Mouse (Mus musculus) forebrain, postnatal 0 days (tissue): ENCODE results near the gene 4930470P17Rik. TPM values are rescaled to one million over a fixed set of nuclear protein-coding genes. Genes with fewer than 3 reads are reported as not detected.

Source experiments
- ATAC-seq: fragments of 200-750 bp; cut with Nextera tagmentation; 2 replicates; pipeline ENCODE4 v1.8.0; 2017; ENCODE audit warnings: mild to moderate bottlenecking, moderate library complexity
- DNase-seq: peaks from one replicate; pipeline ENCODE4 v3.0.0-alpha.2; 2015
- H3K27ac ChIP-seq: fragments of 300-500 bp; sonication (generic); 2 replicates; pipeline ENCODE4 v1.5.1; 2014; ENCODE audit warnings: low read depth, mild to moderate bottlenecking, antibody characterized with exemption, low read length, moderate library complexity, mixed read lengths
- H3K27me3 ChIP-seq: fragments of 300-500 bp; sonication (generic); 2 replicates; pipeline ENCODE4 v1.6.1; 2014; ENCODE audit warnings: mild to moderate bottlenecking, low read length, mixed read lengths; ENCODE audit not compliant: insufficient read depth
- H3K36me3 ChIP-seq: fragments of 300-500 bp; sonication (generic); 2 replicates; pipeline ENCODE4 v1.6.1; 2014; ENCODE audit warnings: mild to moderate bottlenecking, moderate library complexity; ENCODE audit not compliant: insufficient read depth
- H3K4me1 ChIP-seq: fragments of 300-500 bp; sonication (generic); 2 replicates; pipeline ENCODE4 v1.6.1; 2014; ENCODE audit warnings: antibody characterized with exemption; ENCODE audit not compliant: insufficient read depth
- H3K4me2 ChIP-seq: fragments of 300-500 bp; sonication (generic); 2 replicates; pipeline ENCODE4 v1.6.1; 2014; ENCODE audit warnings: low read depth, mild to moderate bottlenecking, moderate library complexity
- H3K4me3 ChIP-seq: fragments of 300-500 bp; sonication (generic); 2 replicates; pipeline ENCODE4 v1.5.1; 2014; ENCODE audit warnings: low read depth, low read length, mixed read lengths
- H3K9ac ChIP-seq: fragments of 300-500 bp; sonication (generic); 2 replicates; pipeline ENCODE4 v1.6.1; 2014; ENCODE audit warnings: mild to moderate bottlenecking
- H3K9me3 ChIP-seq: fragments of 300-500 bp; sonication (generic); 2 replicates; pipeline ENCODE4 v1.6.1; 2016; ENCODE audit warnings: low read length
- CTCF ChIP-seq: sonication (generic); IDR thresholded peaks from 2 replicates; pipeline ENCODE4 v1.5.1; 2016; ENCODE audit warnings: antibody characterized with exemption, control low read depth, low read depth
- WGBS: fragments of 180-500 bp; shearing (Covaris S2); extraction: QIAGEN DNeasy Blood & Tissue Kit; methylation state at CpG from one replicate; pipeline ENCODE4 v1.1.7; 2014; 5-methylcytosine and 5-hydroxymethylcytosine counted together
- polyA plus RNA-seq: library from polyadenylated mRNA; unstranded; fragments of >200 nt; fragmentation: Nextera tagmentation; extraction: Ambion mirVana; gene quantifications from 2 replicates; pipeline ENCODE4 v1.2.1, GENCODE M21; 2015
- total RNA-seq: library from RNA; depleted of rRNA; stranded (reverse); fragments of >200 nt; gene quantifications from 2 replicates; pipeline ENCODE4 v1.2.3, GENCODE M21; 2014

Gene 4930470P17Rik
- total and polyA plus RNA-seq, 2 experiments from 2014 or later = 0.11 TPM; not detected in 1

- 28% methylated on average over 3 of the region's 3 CpGs for WGBS
- no peak overlapping the region for H3K9ac ChIP-seq
- H3K4me2 ChIP-seq = no peak overlapping the region
- H3K4me1 ChIP-seq = 0 out of 2 replicates have a peak, but pooled peaks cover 7% of the 10 kb centered on the region
- DNase-seq = no peak
- no peak for ATAC-seq
- H3K9me3 ChIP-seq = no peaks in the 10 kb centered on the region
- no peak overlapping the region for H3K4me3 ChIP-seq
- no peaks in the 10 kb centered on the region for H3K36me3 ChIP-seq
- H3K27me3 ChIP-seq = no peaks in the 10 kb centered on the region
- TF ChIP-seq CTCF = no peak
- H3K27ac ChIP-seq = no peak overlapping the region
These were observed 57.7 kb downstream of the 4930470P17Rik start for GRCm38 (mm10) chr2:170544159-170544558.

- H3K36me3 ChIP-seq = no peaks in the 10 kb centered on the region
- TF ChIP-seq CTCF = no peak
These were observed 58.2 kb downstream of the 4930470P17Rik start for GRCm38 (mm10) chr2:170543625-170544024.

GRCm38 (mm10) chr2:170539211-170539610 lies 62.6 kb downstream of the 4930470P17Rik start:
- Histone ChIP-seq H3K4me2 (no peak overlapping the region), H3K4me3 (no peak overlapping the region), H3K36me3 (no peaks in the 10 kb centered on the region), H3K27me3 (no peaks in the 10 kb centered on the region), H3K9ac (no peak overlapping the region), H3K4me1 (no peaks in the 10 kb centered on the region), H3K9me3 (no peaks in the 10 kb centered on the region), H3K27ac (no peak overlapping the region)
- TF ChIP-seq CTCF = no peak
- no peak for DNase-seq
- WGBS = 73% methylated on average over 9 of the region's 9 CpGs
- ATAC-seq = no peak

More at GRCm38 (mm10) chr2:170543625-170544024, 58.2 kb downstream of the 4930470P17Rik start:
- Histone ChIP-seq H3K4me2 (no peak overlapping the region), H3K4me3 (no peak overlapping the region), H3K27me3 (no peaks in the 10 kb centered on the region), H3K9me3 (no peaks in the 10 kb centered on the region), H3K9ac (no peak overlapping the region), H3K4me1 (0 out of 2 replicates have a peak, but pooled peaks cover 7% of the 10 kb centered on the region), H3K27ac (no peak overlapping the region)
- WGBS = 84% methylated on average over 5 of the region's 5 CpGs
- ATAC-seq = no peak
- DNase-seq = no peak

GRCm38 (mm10) chr2:170535841-170536240 lies 66.0 kb downstream of the 4930470P17Rik start:
- no peak for DNase-seq
- H3K27me3 ChIP-seq = no peaks in the 10 kb centered on the region
- no peak overlapping the region for H3K4me2 ChIP-seq
- no peaks in the 10 kb centered on the region for H3K36me3 ChIP-seq
- no peak for ATAC-seq
- no peak overlapping the region for H3K9ac ChIP-seq
- H3K4me3 ChIP-seq = no peak overlapping the region
- no peaks in the 10 kb centered on the region for H3K4me1 ChIP-seq
- H3K9me3 ChIP-seq = no peaks in the 10 kb centered on the region
- no peak for TF ChIP-seq CTCF
- H3K27ac ChIP-seq = no peak overlapping the region

- DNase-seq = no peak
- 83% methylated on average over 11 of the region's 11 CpGs for whole genome bisulfite sequencing
- Histone ChIP-seq H3K4me3 (no peak overlapping the region), H3K36me3 (no peaks in the 10 kb centered on the region), H3K27ac (no peak overlapping the region), H3K9ac (no peak overlapping the region), H3K9me3 (no peaks in the 10 kb centered on the region), H3K27me3 (no peaks in the 10 kb centered on the region), H3K4me2 (no peak overlapping the region), H3K4me1 (no peaks in the 10 kb centered on the region)
- TF ChIP-seq CTCF = no peak
- no peak for ATAC-seq
These were observed 67.0 kb downstream of the 4930470P17Rik start for GRCm38 (mm10) chr2:170534803-170535174.

- Histone ChIP-seq H3K36me3 (no peaks in the 10 kb centered on the region), H3K9me3 (no peaks in the 10 kb centered on the region), H3K9ac (no peak overlapping the region), H3K27me3 (no peaks in the 10 kb centered on the region), H3K4me1 (no peaks in the 10 kb centered on the region), H3K27ac (0 out of 2 replicates have a peak overlapping the region, but pooled peaks have one; percentile 5), H3K4me2 (no peak overlapping the region), H3K4me3 (no peak overlapping the region)
- DNase-seq (peak; percentile 46), ATAC-seq (peak; percentile 93)
- no peak for TF ChIP-seq CTCF
- WGBS = 20% methylated on average over 7 of the region's 12 CpGs
These were observed 67.6 kb downstream of the 4930470P17Rik start for GRCm38 (mm10) chr2:170534116-170534802.

GRCm38 (mm10) chr2:170530256-170530655 lies 71.6 kb downstream of the 4930470P17Rik start:
- Histone ChIP-seq H3K27me3 (no peaks in the 10 kb centered on the region), H3K4me1 (no peaks in the 10 kb centered on the region), H3K36me3 (no peaks in the 10 kb centered on the region), H3K9me3 (no peaks in the 10 kb centered on the region), H3K4me3 (no peak overlapping the region), H3K4me2 (no peak overlapping the region), H3K9ac (no peak overlapping the region), H3K27ac (no peak overlapping the region)
- WGBS = 97% methylated on average over 3 of the region's 3 CpGs
- no peak for TF ChIP-seq CTCF
- no peak for ATAC-seq
- DNase-seq = no peak
